Mouse (Mus musculus) right cerebral cortex, postnatal 36 days (tissue): ENCODE results near the gene Cntrl.

Experiments used
- DNase-seq, 2 experiments: peaks; one replicate each; pipeline ENCODE4 v3.0.0; 2022; ENCODE audit warnings: low spot score in 2 of 2, mixed read lengths in 1 of 2

The Cntrl gene

DNA sequence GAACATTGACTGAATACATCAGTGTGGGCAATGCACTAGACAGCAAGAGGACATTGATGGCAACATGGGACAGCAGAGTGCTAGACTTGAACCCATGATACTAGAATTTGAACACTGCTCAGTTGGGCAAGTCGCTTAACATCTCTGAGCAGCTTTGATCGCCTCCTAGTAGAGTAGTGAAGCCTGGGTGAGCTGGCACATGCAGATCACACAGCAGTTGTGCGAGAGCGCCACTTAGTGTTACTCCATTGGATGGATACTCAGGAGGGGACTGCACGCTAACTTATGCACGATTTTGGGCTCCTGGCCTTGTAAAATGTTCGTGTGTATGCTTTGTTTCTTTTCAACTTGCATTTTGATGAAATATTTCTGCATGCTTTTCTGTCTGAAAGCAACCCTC, 15.4 kb downstream of the Cntrl start:
- DNase-seq, result no peak

DNA sequence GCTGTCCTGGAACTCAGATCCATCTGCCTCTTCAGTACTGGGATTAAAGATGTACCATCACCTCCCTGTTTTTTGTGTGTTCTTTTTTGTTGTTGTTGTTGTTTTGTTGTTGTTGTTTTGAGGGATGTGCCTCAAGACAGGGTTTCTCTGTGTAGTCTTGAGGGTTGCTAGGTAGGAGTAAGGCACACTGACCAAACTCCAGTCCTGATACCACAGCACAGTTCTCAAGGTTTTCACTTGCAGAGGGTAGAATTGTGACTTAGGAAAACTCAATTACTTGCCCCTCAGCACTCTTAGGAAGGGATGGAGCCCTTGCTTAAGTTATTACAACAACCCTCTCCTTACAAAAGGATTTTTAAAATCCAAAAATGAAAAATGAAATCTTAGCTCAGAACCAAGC, 22.2 kb downstream of the Cntrl start:
- no peak for DNase-seq

- peak; percentile 92 to 94 for DNase-seq
These were observed 22.8 kb downstream of the Cntrl start for GRCm38 (mm10) chr2:35131991-35132661.

DNA sequence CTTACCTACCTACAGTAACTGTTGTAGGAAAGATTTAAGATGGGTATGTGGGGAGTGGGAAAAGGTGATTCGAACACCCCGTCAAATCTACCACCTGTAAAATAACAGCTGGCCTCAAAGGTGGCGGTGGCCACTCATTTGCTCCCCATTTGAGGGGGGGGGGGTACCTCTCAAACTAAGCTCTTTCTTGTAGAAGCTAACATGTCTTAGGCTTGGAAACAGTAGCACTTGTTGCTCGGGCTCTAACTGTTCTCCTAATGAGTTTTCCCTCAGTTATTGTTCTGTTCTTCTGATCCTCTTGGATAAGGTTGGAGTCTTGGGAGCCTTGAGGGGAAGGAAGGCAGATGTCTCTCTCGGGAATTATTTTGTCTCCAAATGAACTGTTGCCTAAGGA, 23.4 kb downstream of the Cntrl start:
- no peak for DNase-seq

DNA sequence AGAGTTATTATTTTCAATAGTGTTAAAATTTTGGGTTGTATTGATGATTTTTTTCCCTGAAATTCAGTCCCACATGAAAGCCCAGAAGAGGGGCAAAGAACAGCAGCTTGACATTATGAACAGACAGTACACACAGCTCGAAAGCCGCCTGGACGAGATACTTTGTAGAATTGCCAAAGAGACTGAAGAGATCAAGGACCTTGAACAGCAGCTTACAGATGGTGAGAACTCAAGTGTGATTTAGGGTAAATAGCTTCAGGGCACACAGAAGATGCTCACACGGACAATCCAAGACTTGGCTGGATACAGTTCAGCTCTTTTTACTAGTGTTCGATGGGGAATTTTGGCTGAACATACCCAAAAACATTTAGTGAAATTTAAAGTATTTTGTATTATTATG, 24.6 kb downstream of the Cntrl start:
- DNase-seq, result no peak

DNA sequence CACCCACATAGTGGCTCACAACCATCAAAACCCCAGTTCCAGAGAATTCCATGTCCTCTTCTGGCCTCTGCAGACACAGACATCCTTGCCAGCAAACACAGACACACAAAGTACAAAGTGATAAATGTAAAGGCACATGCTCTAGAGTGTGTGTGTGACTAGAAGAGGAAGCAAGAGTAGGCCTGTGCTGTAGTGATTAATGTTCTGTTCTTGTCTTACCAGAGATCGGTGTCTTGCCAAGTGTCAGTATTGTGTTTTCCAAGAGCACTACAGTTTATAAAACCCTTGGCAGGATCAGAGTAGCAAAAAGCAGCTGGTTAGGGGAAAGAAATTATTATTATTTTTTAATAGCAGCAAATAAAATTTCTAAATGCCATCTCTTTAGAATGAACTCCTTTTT, 29.3 kb downstream of the Cntrl start:
- DNase-seq, result no peak

DNA sequence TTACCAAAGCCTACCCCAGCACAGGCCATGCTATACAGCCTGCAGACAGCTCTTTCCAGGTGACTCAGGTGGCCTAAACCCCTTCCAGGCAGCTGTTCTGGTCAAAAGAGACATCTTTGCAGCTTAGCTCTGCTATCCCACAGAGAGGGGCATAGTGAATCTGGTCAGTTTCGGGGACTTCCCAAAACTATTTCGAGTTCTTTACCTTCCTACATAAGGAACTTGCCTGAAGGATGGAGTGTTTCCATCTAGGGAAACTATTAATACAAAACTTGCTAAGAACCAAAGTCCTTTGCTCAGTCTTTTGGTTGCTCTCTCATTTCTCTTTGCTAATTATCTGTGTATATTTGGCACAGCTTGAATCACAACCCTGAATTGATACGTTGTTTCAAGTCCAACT, 32.4 kb downstream of the Cntrl start:
- DNase-seq, result no peak

- no peak for DNase-seq
These were observed 39.5 kb downstream of the Cntrl start for GRCm38 (mm10) chr2:35148806-35149205.

GRCm38 (mm10) chr2:35151303-35151882, 42.1 kb downstream of the Cntrl start:
- no peak for DNase-seq

DNA sequence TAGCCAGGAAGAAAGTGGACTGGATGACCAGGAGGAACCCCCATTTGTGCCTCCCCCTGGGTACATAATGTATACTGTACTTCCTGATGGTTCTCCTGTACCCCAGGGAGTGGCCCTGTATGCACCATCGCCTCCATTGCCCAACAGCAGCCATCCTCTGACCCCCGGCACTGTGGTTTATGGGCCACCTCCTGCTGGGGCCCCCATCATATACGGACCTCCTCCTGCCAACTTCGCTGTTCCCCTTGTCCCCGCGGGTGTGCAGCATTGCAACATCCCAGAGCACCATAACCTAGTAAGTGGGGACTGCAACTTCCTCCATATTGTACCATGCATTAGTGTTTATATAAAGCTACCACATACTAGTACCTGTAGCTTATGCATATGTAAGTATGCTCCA, 43.9 kb downstream of the Cntrl start:
- DNase-seq, result no peak

DNA sequence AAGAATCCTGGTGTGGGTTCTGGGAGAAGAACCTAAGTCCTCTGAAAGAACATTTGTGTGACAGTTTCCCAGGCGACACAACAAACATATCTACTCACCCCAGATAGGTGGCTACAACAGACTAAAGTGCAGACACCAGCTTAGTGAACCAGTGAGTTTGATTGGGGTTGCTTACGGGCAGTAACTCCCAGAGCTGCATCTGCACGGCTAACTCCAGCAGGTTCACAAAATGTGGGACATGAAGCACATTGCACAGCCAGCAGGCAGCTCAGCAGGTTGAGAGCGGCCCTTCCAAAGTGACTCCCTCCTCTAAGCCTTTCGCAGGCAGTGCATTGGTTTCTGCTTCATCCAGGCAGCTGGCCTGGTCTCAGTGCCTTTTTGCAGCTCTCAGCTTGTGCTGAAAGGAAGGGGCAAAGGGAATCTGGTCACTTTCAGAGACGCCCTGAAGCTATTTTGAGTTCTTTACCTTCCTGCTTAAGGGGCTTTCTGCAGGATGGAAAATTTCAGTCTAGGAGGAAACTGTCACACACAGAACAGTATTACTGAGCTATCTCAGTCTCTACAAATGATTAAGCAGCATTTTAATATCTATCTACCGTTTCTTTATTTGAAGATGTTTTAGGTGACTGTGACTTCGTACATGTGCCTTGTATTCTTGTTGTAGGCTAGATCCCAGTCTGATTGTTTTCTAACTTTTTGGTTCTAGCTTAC, 44.7 kb downstream of the Cntrl start:
- DNase-seq, result no peak

DNA sequence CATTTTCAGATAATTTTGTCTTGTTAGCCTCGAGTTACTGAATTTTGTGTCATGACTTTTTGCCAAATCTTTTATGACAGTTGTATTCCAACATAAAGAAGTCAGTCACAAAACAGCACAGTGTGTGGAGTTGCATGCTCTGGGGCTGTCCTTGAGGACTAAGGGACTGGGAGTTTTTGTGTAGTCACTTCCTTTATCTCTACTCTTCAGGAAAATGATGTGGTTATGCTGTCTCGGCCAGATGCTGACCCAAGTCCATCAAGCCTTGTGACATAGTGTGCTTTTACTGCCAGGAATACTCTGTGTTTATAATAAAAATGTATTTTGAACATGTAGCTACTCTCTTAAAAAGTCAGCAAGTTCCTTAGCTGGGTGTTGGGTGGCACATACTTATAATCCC, 47.7 kb downstream of the Cntrl start:
- DNase-seq, result no peak

DNA sequence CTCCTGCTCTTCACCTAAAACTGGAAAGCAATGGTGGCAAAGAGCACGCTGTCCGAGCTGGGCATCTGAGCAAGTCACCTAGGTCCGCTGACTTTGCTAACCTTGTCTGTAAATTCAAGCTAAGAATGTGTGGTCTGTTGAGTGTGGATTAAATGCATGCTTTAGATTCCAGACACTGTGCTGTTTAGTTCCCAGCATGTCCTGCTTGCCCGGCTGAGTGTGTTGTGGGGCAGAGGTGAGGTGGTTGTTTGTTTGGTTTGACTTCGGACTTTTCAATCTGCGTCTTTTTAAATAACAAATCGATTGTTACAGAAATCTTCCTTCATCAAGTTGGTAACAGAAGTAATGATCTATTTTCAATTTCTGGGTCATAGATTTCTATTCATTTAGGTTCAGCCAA, 48.5 kb downstream of the Cntrl start:
- DNase-seq, result no peak

GRCm38 (mm10) chr2:35158358-35158757, 49.1 kb downstream of the Cntrl start:
- no peak for DNase-seq

GRCm38 (mm10) chr2:35160206-35160605, 50.9 kb downstream of the Cntrl start:
- no peak for DNase-seq

DNA sequence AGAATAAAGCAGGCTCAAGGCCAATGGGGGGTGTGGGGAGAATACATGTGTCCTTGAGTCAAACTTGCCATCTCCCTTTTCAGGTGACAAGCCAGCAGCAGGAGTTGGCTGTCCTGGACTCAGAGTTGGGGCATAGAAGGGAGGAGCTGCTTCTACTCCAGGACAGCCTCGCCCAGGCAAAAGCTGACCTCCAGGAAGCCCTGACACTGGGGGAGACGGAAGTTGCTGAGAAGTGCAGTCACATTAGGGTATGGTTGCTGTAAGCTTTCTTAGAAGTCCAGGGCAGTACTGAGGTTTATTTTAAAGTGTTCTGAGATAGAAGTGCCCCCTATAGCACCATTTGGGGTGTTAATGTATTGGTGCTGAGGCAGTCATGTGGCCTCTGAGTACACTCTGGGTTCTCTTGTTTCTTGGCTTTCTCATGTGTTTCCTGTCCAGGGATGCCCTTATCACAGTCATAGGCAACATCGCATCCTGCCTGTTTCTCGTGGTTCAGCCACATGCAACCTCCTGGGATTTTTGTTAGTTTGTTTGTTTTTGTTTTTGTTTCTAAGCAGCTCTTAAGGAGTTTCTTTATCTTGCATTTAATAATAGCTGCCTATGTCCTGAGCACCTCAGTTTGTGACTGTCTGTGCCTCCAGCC, 52.7 kb downstream of the Cntrl start:
- DNase-seq, result no peak

DNA sequence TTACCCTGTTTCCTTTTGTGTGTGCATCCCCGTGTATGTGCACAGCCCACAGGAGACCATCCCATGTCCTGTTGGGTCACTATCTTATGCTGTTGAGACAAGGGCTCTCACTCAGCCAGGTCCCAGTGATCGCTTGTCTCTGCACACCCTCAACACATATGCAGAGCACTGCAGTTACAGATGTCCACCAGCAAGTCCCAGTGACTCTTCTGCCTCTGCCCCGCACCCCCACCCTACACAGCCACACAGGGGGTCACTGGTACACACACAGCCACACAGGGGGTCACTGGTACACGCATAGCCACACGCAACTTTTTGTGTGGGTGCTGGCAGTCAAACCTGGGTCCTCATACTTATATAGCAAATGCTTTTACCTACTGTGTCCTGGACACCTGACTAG, 54.1 kb downstream of the Cntrl start:
- DNase-seq, result no peak

GRCm38 (mm10) chr2:35165416-35165815, 56.1 kb downstream of the Cntrl start:
- no peak for DNase-seq

GRCm38 (mm10) chr2:35166816-35167215, 57.5 kb downstream of the Cntrl start:
- DNase-seq, result no peak

DNA sequence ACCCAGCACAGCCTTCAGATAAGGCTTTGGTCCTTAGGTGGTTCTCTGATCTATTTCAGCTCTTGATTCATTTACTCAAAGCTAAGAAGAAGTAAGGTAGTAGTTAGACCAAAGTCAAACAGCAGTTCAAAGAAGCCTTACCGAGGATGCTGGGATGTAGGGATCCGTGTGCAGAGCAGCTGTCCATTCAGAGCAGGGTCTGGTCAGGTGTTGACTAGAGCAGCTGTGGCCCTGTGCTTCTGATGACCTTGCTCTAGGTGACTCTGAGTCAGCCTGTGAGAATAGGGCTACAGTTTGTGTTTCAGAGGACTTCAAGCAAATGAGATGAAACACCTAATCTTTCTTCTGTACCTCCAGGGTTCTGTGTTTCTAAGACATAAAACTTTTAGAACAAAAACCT, 60.2 kb downstream of the Cntrl start:
- DNase-seq, result no peak

DNA sequence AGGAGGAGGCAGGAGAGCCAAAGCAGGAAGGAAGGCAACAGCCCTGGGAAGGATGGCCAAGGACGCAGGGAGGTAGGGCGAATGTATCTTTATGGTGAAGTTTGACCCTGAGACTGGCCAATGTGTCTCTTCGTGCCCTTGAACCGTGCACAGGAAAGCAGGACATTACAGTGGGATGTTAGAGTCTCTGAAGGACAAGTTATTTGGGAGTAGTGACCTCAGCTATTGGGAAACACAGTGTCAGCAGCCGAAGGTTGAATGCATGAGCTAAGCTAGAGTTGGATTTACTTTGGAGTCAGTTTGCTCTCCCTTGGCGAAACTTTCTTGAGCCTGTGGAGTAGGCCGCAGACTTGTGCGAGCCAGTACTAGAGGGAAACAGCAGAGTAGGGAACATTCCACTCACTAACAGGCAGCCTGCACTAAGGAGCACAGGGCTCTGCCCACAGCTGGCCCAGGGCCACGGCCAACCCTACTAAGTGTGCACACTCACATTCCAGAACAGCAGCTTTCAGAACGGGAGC, 62.1 kb downstream of the Cntrl start:
- DNase-seq, result no peak

DNA sequence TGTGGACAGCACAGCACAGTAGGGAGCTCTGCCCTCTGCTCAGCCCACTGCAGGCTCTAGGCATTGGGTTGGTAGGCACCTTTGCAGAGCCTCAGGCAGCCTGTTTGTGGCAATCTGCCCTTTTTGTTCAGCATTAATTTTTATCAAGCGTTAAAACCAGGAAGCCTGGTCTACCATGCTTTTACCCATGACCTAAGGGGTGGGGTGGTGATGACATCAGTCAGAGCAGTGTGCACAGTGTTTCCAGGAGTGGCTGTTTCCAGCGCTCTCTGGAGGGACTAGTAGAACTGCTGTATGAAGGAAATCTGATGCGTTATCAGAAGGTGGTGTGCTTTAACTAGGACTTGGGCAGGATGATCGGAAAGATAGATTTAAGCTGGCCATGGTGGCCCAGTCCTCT, 63.0 kb downstream of the Cntrl start:
- DNase-seq, result no peak

- no peak for DNase-seq
These were observed 64.4 kb downstream of the Cntrl start for GRCm38 (mm10) chr2:35173666-35174065.
